Mouse (Mus musculus): ENCODE results near the gene Coro1c.

The Coro1c gene

GRCm38 (mm10) chr5:113908592-113909441 lies at the start of gene Coro1c:
Gene Coro1c, minus strand, starts transcription at chr5:113908758.
- peak; percentile 99 for DNase-seq (ENCODE audit: extremely low read depth, insufficient read length, low spot score)

- DNase-seq (ENCODE audit: extremely low read depth, insufficient read length, low spot score) = peak; percentile 39
These were observed 48.0 kb upstream of the Coro1c start for GRCm38 (mm10) chr5:113956510-113956909.

- no peak for DNase-seq (ENCODE audit: extremely low read depth, insufficient read length, low spot score)
These were observed 47.1 kb upstream of the Coro1c start for GRCm38 (mm10) chr5:113955691-113956090.

- no peak for DNase-seq (ENCODE audit: extremely low read depth, insufficient read length, low spot score)
These were observed 46.7 kb upstream of the Coro1c start for GRCm38 (mm10) chr5:113955281-113955680.

GRCm38 (mm10) chr5:113954421-113954820 lies 45.9 kb upstream of the Coro1c start:
- peak; percentile 61 for DNase-seq (ENCODE audit: extremely low read depth, insufficient read length, low spot score)

- no peak for DNase-seq (ENCODE audit: extremely low read depth, insufficient read length, low spot score)
These were observed 44.0 kb upstream of the Coro1c start for GRCm38 (mm10) chr5:113952519-113952918.

GRCm38 (mm10) chr5:113951693-113952071 lies 43.1 kb upstream of the Coro1c start:
- no peak for DNase-seq (ENCODE audit: extremely low read depth, insufficient read length, low spot score)

GRCm38 (mm10) chr5:113950786-113951692 lies 42.5 kb upstream of the Coro1c start:
- no peak for DNase-seq (ENCODE audit: extremely low read depth, insufficient read length, low spot score)

GRCm38 (mm10) chr5:113950133-113950532 lies 41.6 kb upstream of the Coro1c start:
- DNase-seq (ENCODE audit: extremely low read depth, insufficient read length, low spot score) = no peak

GRCm38 (mm10) chr5:113947280-113947679 lies 38.7 kb upstream of the Coro1c start:
- no peak for DNase-seq (ENCODE audit: extremely low read depth, insufficient read length, low spot score)

- DNase-seq (ENCODE audit: extremely low read depth, insufficient read length, low spot score) = peak; percentile 64
These were observed 36.6 kb upstream of the Coro1c start for GRCm38 (mm10) chr5:113945126-113945525.

- DNase-seq (ENCODE audit: extremely low read depth, insufficient read length, low spot score) = no peak
These were observed 34.8 kb upstream of the Coro1c start for GRCm38 (mm10) chr5:113943328-113943727.

- peak; percentile 37 for DNase-seq (ENCODE audit: extremely low read depth, insufficient read length, low spot score)
These were observed 34.0 kb upstream of the Coro1c start for GRCm38 (mm10) chr5:113942580-113942979.

GRCm38 (mm10) chr5:113939263-113939900 lies 30.8 kb upstream of the Coro1c start:
- no peak for DNase-seq (ENCODE audit: extremely low read depth, insufficient read length, low spot score)

- no peak for DNase-seq (ENCODE audit: extremely low read depth, insufficient read length, low spot score)
These were observed 29.1 kb upstream of the Coro1c start for GRCm38 (mm10) chr5:113937650-113938049.

- no peak for DNase-seq (ENCODE audit: extremely low read depth, insufficient read length, low spot score)
These were observed 25.3 kb upstream of the Coro1c start for GRCm38 (mm10) chr5:113933889-113934288.

- DNase-seq (ENCODE audit: extremely low read depth, insufficient read length, low spot score) = no peak
These were observed 24.9 kb upstream of the Coro1c start for GRCm38 (mm10) chr5:113933480-113933879.

GRCm38 (mm10) chr5:113932310-113932709 lies 23.8 kb upstream of the Coro1c start:
- no peak for DNase-seq (ENCODE audit: extremely low read depth, insufficient read length, low spot score)

GRCm38 (mm10) chr5:113930648-113931609 lies 22.4 kb upstream of the Coro1c start:
- peak; percentile 80 for DNase-seq (ENCODE audit: extremely low read depth, insufficient read length, low spot score)

Measured in 3134 (cell line).